Mouse (Mus musculus) heart, embryonic 11.5 days (tissue): Measurements from ENCODE around the gene Prdm16. TPM values are rescaled to one million over a fixed set of nuclear protein-coding genes. Genes with fewer than 3 reads are reported as not detected.

Source experiments
- ATAC-seq: fragments of 200-750 bp; cut with Nextera tagmentation; replicated peaks from 2 replicates; pipeline ENCODE4 v1.8.0; 2017; ENCODE audit warnings: moderate library complexity; ENCODE audit not compliant: insufficient number of reproducible peaks, low FRiP score, low TSS enrichment
- H3K27ac ChIP-seq: fragments of 300-500 bp; sonication (generic); 2 replicates; pipeline ENCODE4 v1.5.1; 2014; ENCODE audit warnings: mild to moderate bottlenecking, low read depth, low read length
- H3K27me3 ChIP-seq: fragments of 300-500 bp; sonication (generic); 2 replicates; pipeline ENCODE4 v1.6.1; 2014; ENCODE audit warnings: mild to moderate bottlenecking, low read length, mixed read lengths; ENCODE audit not compliant: control insufficient read depth, insufficient read depth
- H3K36me3 ChIP-seq: fragments of 300-500 bp; sonication (generic); 2 replicates; pipeline ENCODE4 v1.6.1; 2014; ENCODE audit warnings: mild to moderate bottlenecking, low read length, moderate library complexity, mixed read lengths; ENCODE audit not compliant: control insufficient read depth, insufficient read depth
- H3K4me1 ChIP-seq: fragments of 300-500 bp; sonication (generic); 2 replicates; pipeline ENCODE4 v1.6.1; 2014; ENCODE audit warnings: low read length; ENCODE audit not compliant: control insufficient read depth, insufficient read depth
- H3K4me2 ChIP-seq: fragments of 300-500 bp; sonication (generic); 2 replicates; pipeline ENCODE4 v1.6.1; 2014; ENCODE audit warnings: mild to moderate bottlenecking, moderate library complexity
- H3K4me3 ChIP-seq: fragments of 300-500 bp; sonication (generic); 2 replicates; pipeline ENCODE4 v1.5.1; 2014; ENCODE audit warnings: low read depth, low read length
- H3K9ac ChIP-seq: fragments of 300-500 bp; sonication (generic); 2 replicates; pipeline ENCODE4 v1.6.1; 2014; ENCODE audit warnings: mild to moderate bottlenecking, low read depth, low read length, moderate library complexity
- H3K9me3 ChIP-seq: fragments of 300-500 bp; sonication (generic); replicated peaks from 2 replicates; pipeline ENCODE4 v1.6.1; 2016; ENCODE audit warnings: low read length; ENCODE audit not compliant: control insufficient read depth
- WGBS: fragments of 180-500 bp; shearing (Covaris S2); extraction: QIAGEN DNeasy Blood & Tissue Kit; methylation state at CpG from one replicate; pipeline ENCODE4 v1.1.7; 2014; ENCODE audit not compliant: insufficient replicate concordance; 5-methylcytosine and 5-hydroxymethylcytosine counted together
- polyA plus RNA-seq: library from polyadenylated mRNA; unstranded; fragments of >200 nt; fragmentation: Nextera tagmentation; extraction: Ambion mirVana; gene quantifications from 2 replicates; pipeline ENCODE4 v1.2.1, GENCODE M21; 2014

Prdm16 gene
- polyA plus RNA-seq, 1 experiment from 2014 or later: 14.2 TPM

DNA sequence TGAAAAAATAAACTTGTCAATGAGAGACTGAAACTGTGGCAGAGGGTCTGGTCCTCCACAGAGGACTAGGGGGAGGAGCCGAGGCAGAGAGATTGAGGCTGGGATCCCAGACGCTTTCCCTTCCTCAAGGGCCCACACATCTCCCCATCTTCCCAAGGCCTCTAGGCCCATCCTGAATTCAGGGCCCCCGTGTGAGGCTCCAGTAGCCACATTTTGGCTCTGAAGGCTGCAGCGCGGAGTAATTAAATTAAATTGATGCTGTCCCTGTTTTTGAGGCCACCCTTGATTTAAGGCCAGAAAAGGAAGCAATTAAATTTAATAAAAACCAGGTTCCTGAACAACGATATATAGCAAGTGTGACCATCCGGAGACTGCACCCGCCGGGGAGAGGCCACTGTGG lies 66.8 kb downstream of the Prdm16 start:
- Histone ChIP-seq H3K4me1 (peaks cover 45% of the 10 kb centered on the region), H3K27ac (no peak overlapping the region), H3K27me3 (no peaks in the 10 kb centered on the region), H3K4me2 (no peak overlapping the region), H3K9me3 (no peaks in the 10 kb centered on the region), H3K4me3 (no peak overlapping the region), H3K9ac (no peak overlapping the region), H3K36me3 (no peaks in the 10 kb centered on the region)
- 74% methylated on average over 9 of the region's 9 CpGs for whole genome bisulfite sequencing
- no peak for ATAC-seq

DNA sequence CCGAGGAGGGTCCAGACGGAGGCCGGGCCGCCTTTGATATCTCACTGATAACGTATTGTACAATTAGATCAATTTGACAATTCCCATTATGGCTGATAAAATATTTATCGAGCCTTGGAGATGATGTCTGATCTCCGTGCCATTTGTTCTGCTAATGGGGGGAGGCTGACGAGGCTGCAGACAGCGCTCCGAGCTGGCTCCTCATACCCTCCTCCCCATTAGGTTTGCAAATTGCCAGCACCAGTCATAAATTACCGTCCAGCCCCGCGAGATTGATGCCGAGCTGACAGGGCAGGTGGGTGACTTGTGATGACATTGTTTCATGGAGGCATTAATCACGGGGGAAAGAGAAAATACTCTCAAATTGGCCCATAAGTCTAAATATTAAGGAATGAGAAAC lies 67.9 kb downstream of the Prdm16 start:
- no peaks in the 10 kb centered on the region for H3K9me3 ChIP-seq
- no peak overlapping the region for H3K4me2 ChIP-seq
- whole genome bisulfite sequencing: 69% methylated on average over 15 of the region's 15 CpGs
- no peak overlapping the region for H3K27ac ChIP-seq
- no peak overlapping the region for H3K9ac ChIP-seq
- H3K4me3 ChIP-seq: no peak overlapping the region
- no peaks in the 10 kb centered on the region for H3K36me3 ChIP-seq
- peaks cover 42% of the 10 kb centered on the region for H3K4me1 ChIP-seq
- ATAC-seq: no peak
- H3K27me3 ChIP-seq: no peaks in the 10 kb centered on the region

DNA sequence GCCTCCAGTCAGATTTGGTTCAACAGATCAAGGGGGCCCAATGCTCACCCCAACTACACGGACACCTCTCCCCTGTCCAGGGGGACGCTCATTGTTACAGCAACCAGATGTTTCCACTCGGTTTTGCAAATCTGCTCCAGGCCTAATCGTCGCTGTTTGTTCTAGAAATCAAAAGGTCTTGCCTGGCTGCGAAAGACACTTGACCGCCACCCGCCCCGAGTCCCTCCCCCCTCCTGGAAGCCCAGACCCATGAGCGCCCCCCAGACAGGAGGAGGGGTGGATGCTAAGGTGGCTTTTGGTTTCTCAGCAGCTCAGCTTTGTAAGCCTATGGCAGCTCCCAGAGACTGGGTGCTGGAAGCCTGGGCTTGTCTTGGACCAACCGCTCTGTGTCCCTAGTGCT lies 68.7 kb downstream of the Prdm16 start:
- no peak for ATAC-seq
- Histone ChIP-seq H3K27me3 (no peaks in the 10 kb centered on the region), H3K4me2 (no peak overlapping the region), H3K4me1 (peaks cover 50% of the 10 kb centered on the region), H3K27ac (no peak overlapping the region), H3K9me3 (no peaks in the 10 kb centered on the region), H3K4me3 (no peak overlapping the region), H3K9ac (no peak overlapping the region), H3K36me3 (no peaks in the 10 kb centered on the region)
- WGBS: 50% methylated on average over 11 of the region's 11 CpGs

DNA sequence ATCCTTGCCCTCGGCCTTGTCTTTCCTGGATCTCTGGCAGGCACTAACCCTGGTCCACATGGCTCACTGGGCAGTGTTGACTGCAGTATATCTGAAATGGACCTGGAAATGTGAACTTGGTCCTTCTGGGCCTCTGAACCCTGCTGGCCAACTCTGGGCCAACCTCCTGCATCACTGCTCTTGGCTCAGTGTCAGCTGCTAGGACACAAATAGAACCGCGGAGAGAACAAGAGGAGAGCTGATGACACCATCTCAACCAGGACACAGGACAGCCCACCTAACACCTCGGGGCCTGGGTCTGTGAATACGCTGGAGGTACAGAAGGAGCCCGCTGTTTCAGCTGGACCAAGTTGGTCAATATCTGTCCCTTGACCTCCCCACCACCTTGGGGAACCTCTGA lies 73.5 kb downstream of the Prdm16 start:
- no peak overlapping the region for H3K4me3 ChIP-seq
- peaks cover 27% of the 10 kb centered on the region for H3K4me1 ChIP-seq
- no peak overlapping the region for H3K9ac ChIP-seq
- H3K9me3 ChIP-seq: no peaks in the 10 kb centered on the region
- no peaks in the 10 kb centered on the region for H3K36me3 ChIP-seq
- 63% methylated on average over 6 of the region's 6 CpGs for WGBS
- H3K27ac ChIP-seq: peak overlapping the region; percentile 46; the same call in 1 of the 2 replicates
- no peak overlapping the region for H3K4me2 ChIP-seq
- no peak for ATAC-seq
- H3K27me3 ChIP-seq: no peaks in the 10 kb centered on the region

DNA sequence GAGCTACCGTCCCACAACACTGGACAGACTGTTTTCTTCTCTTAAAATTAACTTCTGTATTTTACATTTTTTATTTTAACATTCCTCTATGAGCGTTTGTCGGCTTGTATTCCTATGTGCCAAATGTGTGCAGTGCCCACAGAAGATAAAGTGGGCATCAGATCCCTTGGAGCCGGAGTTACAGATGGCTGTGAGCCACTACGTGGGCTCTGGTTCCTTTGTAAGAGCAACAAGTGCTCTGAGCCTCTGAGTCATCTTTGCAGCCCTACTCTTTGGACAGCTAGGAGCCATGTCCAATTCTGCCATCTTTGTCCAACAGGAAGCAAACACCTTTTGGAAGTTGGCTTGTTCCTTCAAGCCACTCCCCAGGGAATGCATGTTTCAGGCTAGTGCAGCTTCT lies 78.6 kb downstream of the Prdm16 start:
- 87% methylated on average over 5 of the region's 5 CpGs for WGBS
- Histone ChIP-seq H3K4me3 (no peak overlapping the region), H3K27ac (no peak overlapping the region), H3K36me3 (no peaks in the 10 kb centered on the region), H3K4me2 (no peak overlapping the region), H3K9ac (no peak overlapping the region), H3K4me1 (peaks cover 12% of the 10 kb centered on the region), H3K27me3 (no peaks in the 10 kb centered on the region), H3K9me3 (no peaks in the 10 kb centered on the region)
- ATAC-seq: no peak

DNA sequence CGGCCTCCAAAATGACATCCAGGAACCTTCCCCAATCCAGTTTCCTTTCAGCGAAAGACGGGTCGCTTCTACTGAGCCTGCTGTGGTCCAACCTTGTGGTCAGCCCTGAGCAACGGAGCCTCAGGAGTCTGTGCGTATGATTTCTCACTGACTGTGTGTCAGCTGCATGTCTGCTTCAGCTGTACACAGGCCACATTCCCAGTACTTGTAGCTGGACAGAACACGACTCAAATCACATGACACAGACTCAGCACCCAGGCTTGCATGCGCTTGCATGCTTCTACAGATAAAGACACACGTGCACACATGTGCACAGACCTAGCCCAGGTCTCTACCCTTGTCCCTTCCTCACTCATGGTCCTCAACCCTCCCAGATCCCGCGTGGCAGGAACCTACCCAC lies 79.5 kb downstream of the Prdm16 start:
- no peaks in the 10 kb centered on the region for H3K36me3 ChIP-seq
- H3K9me3 ChIP-seq: no peaks in the 10 kb centered on the region
- ATAC-seq: no peak
- 80% methylated on average over 11 of the region's 11 CpGs for WGBS
- H3K4me2 ChIP-seq: no peak overlapping the region
- no peak overlapping the region for H3K27ac ChIP-seq
- H3K27me3 ChIP-seq: no peaks in the 10 kb centered on the region
- H3K4me3 ChIP-seq: no peak overlapping the region
- H3K4me1 ChIP-seq: peaks cover 10% of the 10 kb centered on the region; the same call in 1 of the 2 replicates
- no peak overlapping the region for H3K9ac ChIP-seq

DNA sequence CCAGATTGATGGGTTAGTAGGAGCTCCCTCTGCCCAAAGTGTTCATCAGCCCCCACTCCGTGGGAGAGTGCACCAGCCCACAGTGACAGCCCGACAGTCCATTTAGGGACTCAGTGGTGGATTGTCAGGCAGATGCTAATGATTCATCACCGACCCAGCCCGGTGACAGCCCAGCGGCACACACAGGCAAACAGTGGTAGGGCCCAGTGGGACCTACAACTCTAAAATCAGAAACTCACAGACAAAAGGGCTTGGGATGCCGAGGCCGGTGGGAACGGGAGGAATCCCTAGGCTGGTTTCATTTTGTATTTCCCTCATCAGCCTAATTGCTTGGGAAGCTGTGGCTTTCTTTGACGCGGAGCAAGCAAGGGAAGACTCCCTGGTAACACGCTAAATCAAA lies 80.3 kb downstream of the Prdm16 start:
- H3K27me3 ChIP-seq: no peaks in the 10 kb centered on the region
- H3K4me2 ChIP-seq: no peak overlapping the region
- H3K9me3 ChIP-seq: no peaks in the 10 kb centered on the region
- WGBS: 69% methylated on average over 11 of the region's 11 CpGs
- no peak overlapping the region for H3K27ac ChIP-seq
- no peaks in the 10 kb centered on the region for H3K36me3 ChIP-seq
- no peak for ATAC-seq
- no peak overlapping the region for H3K4me3 ChIP-seq
- peaks cover 10% of the 10 kb centered on the region; the same call in 1 of the 2 replicates for H3K4me1 ChIP-seq
- H3K9ac ChIP-seq: no peak overlapping the region

DNA sequence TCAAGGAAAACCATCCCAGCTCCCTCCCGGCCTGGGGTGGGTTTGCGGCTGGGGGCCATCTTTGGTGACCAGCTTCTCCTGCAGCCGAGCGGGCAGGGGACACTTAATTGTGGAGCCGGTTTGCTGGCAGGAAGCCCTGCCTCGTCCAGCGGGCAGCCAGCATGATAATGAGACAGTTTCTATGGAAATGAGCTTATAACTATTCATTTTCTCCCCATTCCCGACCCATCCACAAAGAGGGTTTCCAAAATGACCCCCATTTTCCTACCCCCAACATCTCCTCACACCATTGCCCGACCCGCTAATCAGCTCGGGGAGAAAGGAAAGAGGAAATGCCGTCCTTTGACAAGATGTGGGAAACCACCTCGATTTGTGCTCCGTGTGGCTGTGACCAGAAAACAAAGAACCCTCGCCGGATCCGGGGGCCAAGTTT lies 86.7 kb downstream of the Prdm16 start:
- Histone ChIP-seq H3K9me3 (no peaks in the 10 kb centered on the region), H3K36me3 (no peaks in the 10 kb centered on the region), H3K4me2 (no peak overlapping the region), H3K9ac (no peak overlapping the region), H3K27ac (no peak overlapping the region), H3K4me1 (peaks cover 21% of the 10 kb centered on the region), H3K4me3 (no peak overlapping the region), H3K27me3 (0 out of 2 replicates have a peak, but pooled peaks cover 3% of the 10 kb centered on the region)
- ATAC-seq: no peak
- WGBS: 38% methylated on average over 17 of the region's 17 CpGs

DNA sequence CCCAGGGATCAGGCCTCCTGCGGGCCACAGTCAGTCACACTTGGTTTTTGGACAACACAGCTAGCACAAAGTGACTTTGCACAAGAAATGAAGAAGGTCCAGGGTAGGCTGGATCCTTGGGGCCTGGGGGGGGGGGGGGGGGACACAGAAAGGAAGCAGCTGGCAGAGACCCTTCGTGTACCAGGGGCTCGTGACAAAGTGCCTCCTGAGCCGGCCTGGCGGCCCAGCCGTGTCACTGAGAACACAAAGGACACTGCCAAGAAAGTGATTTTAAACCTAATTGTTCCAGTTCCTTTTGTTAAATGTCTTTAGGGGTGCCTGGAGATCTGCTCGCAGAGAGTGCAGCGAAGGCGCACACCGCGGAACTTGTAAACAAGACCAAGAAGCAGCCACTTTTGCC lies 87.2 kb downstream of the Prdm16 start:
- H3K4me1 ChIP-seq: peaks cover 24% of the 10 kb centered on the region
- WGBS: 79% methylated on average over 11 of the region's 11 CpGs
- H3K9me3 ChIP-seq: no peaks in the 10 kb centered on the region
- H3K4me2 ChIP-seq: no peak overlapping the region
- no peak overlapping the region for H3K4me3 ChIP-seq
- H3K9ac ChIP-seq: no peak overlapping the region
- 0 out of 2 replicates have a peak, but pooled peaks cover 3% of the 10 kb centered on the region for H3K27me3 ChIP-seq
- no peak overlapping the region for H3K27ac ChIP-seq
- no peaks in the 10 kb centered on the region for H3K36me3 ChIP-seq
- ATAC-seq: no peak
